Mouse (Mus musculus) heart, postnatal 4 days (tissue): ENCODE results near the gene Ap2m1. TPM values are rescaled to one million over a fixed set of nuclear protein-coding genes. Genes with fewer than 3 reads are reported as not detected.

Source experiments
- total RNA-seq, 2 experiments: library from RNA; stranded (reverse); gene quantifications; 2 replicates each; pipeline ENCODE4 v1.2.3; 2021

Gene Ap2m1
- total RNA-seq, 2 experiments from 2014 or later, result 283 to 296 TPM

Other genes with a start within 250 kb of the Ap2m1 start
- gene Parl, start 233.1 kb upstream of the Ap2m1 start, total RNA-seq, result 100 to 1,000 TPM; 102 to 112 TPM
- under 1 TPM in 1 of 2 experiments, not detected in 1; 0.18 TPM for gene Cyp2ab1, start 210.1 kb upstream of the Ap2m1 start, total RNA-seq
- 10 to 100 TPM; 56.2 to 58.6 TPM for gene Abcc5, start 109.1 kb upstream of the Ap2m1 start, total RNA-seq
- gene Eif2b5, start 36.7 kb upstream of the Ap2m1 start, total RNA-seq, result 10 to 100 TPM; 55.9 to 59.8 TPM
- gene Dvl3, start 18.5 kb upstream of the Ap2m1 start, total RNA-seq, result 10 to 100 TPM; 70.6 to 73.1 TPM
- gene Abcf3, start 13.1 kb downstream of the Ap2m1 start, total RNA-seq, result 10 to 100 TPM; 64.0 to 65.1 TPM
- gene Vwa5b2, start 54.0 kb downstream of the Ap2m1 start, total RNA-seq, result not detected
- gene Eef1akmt4, start 76.1 kb downstream of the Ap2m1 start, total RNA-seq, result 1 to 10 TPM; 5.2 to 5.4 TPM
- gene Gm49333, start 76.1 kb downstream of the Ap2m1 start, total RNA-seq, result not detected
- 10 to 100 TPM; 13.6 to 14.6 TPM for gene Alg3, start 76.3 kb downstream of the Ap2m1 start, total RNA-seq
- 1 to 10 TPM; 2.0 TPM for gene Camk2n2, start 85.8 kb downstream of the Ap2m1 start, total RNA-seq
- gene Ece2, start 94.3 kb downstream of the Ap2m1 start, total RNA-seq, result 1 to 10 TPM in 1 of 2 experiments, under 1 TPM in 1; 0.93 to 1.4 TPM
- gene Psmd2, start 116.2 kb downstream of the Ap2m1 start, total RNA-seq, result 100 to 1,000 TPM; 185 to 194 TPM
- 100 to 1,000 TPM; 374 TPM for gene Eif4g1, start 132.8 kb downstream of the Ap2m1 start, total RNA-seq
- gene Fam131a, start 157.8 kb downstream of the Ap2m1 start, total RNA-seq, result 10 to 100 TPM in 1 of 2 experiments, 1 to 10 TPM in 1; 10.0 to 13.8 TPM
- 10 to 100 TPM; 15.6 to 16.7 TPM for gene Polr2h, start 182.2 kb downstream of the Ap2m1 start, total RNA-seq
- gene Clcn2, start 182.3 kb downstream of the Ap2m1 start, total RNA-seq, result 1 to 10 TPM; 3.2 to 4.5 TPM
- gene Chrd, start 197.6 kb downstream of the Ap2m1 start, total RNA-seq, result 1 to 10 TPM; 1.6 to 1.9 TPM
- gene Thpo, start 199.0 kb downstream of the Ap2m1 start, total RNA-seq, result under 1 TPM in 1 of 2 experiments, not detected in 1; 0.27 TPM